Mouse (Mus musculus) lung, embryonic 14.5 days (tissue): ENCODE measurements around the gene Gm17359. TPM values are rescaled to one million over a fixed set of nuclear protein-coding genes. Genes with fewer than 3 reads are reported as not detected.

Experiments used
- ATAC-seq: fragments of 200-750 bp; cut with Nextera tagmentation; 2 replicates; pipeline ENCODE4 v1.8.0; 2017; ENCODE audit warnings: mild to moderate bottlenecking, moderate TSS enrichment, moderate library complexity; ENCODE audit not compliant: insufficient read depth
- DNase-seq: peaks from one replicate; pipeline ENCODE4 v3.0.0-alpha.2; 2015
- H3K27ac ChIP-seq: fragments of 300-500 bp; sonication (generic); 2 replicates; pipeline ENCODE4 v1.5.1; 2014; ENCODE audit warnings: low read depth, mild to moderate bottlenecking, moderate library complexity
- H3K27me3 ChIP-seq: fragments of 300-500 bp; sonication (generic); 2 replicates; pipeline ENCODE4 v1.6.1; 2014; ENCODE audit warnings: low read length, control low read depth; ENCODE audit not compliant: insufficient read depth
- H3K36me3 ChIP-seq: fragments of 300-500 bp; sonication (generic); 2 replicates; pipeline ENCODE4 v1.6.1; 2014; ENCODE audit warnings: control low read depth; ENCODE audit not compliant: insufficient read depth
- H3K4me1 ChIP-seq: fragments of 300-500 bp; sonication (generic); 2 replicates; pipeline ENCODE4 v1.6.1; 2014; ENCODE audit warnings: antibody characterized with exemption, control low read depth; ENCODE audit not compliant: insufficient read depth
- H3K4me2 ChIP-seq: fragments of 300-500 bp; sonication (generic); 2 replicates; pipeline ENCODE4 v1.6.1; 2014; ENCODE audit warnings: mild to moderate bottlenecking
- H3K4me3 ChIP-seq: fragments of 300-500 bp; sonication (generic); 2 replicates; pipeline ENCODE4 v1.5.1; 2014; ENCODE audit warnings: low read depth, low read length
- H3K9ac ChIP-seq: fragments of 300-500 bp; sonication (generic); 2 replicates; pipeline ENCODE4 v1.6.1; 2014
- H3K9me3 ChIP-seq: fragments of 300-500 bp; sonication (generic); 2 replicates; pipeline ENCODE4 v1.6.1; 2016; ENCODE audit warnings: low read depth, low read length, control low read depth
- CTCF ChIP-seq: IDR thresholded peaks from 2 replicates; pipeline ENCODE4 v1.5.1; 2016; ENCODE audit warnings: antibody characterized with exemption, low read depth
- WGBS: fragments of 180-500 bp; shearing (Covaris S2); extraction: QIAGEN DNeasy Blood & Tissue Kit; methylation state at CpG from one replicate; pipeline ENCODE4 v1.1.7; 2014; 5-methylcytosine and 5-hydroxymethylcytosine counted together
- polyA plus RNA-seq: library from polyadenylated mRNA; unstranded; fragments of >200 nt; fragmentation: Nextera tagmentation; extraction: Ambion mirVana; gene quantifications from 2 replicates; pipeline ENCODE4 v1.2.1, GENCODE M21; 2014

The Gm17359 gene
- polyA plus RNA-seq, 1 experiment from 2014 or later, result not detected

DNA sequence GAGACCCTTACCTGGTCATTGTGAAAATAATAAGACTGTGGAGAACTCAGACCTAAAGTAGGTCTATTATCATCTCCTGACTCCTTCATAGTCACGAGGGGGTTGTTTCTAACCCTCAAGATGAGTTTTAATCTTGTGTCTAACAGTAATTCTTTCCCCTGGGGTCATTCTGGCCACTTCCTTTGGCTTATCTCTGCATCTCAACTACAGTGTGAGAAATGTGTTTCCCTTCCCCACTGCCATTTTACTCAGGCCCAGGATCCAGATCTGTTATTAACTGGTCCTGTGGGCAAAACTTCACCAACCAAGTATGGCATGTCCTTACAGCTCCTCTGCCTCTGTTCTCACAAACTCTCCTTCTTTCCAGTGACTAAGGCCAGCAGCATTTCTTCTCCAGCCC is 12.8 kb downstream of the Gm17359 start:
- Histone ChIP-seq H3K4me1 (no peaks in the 10 kb centered on the region), H3K9ac (no peak overlapping the region), H3K27ac (no peak overlapping the region), H3K9me3 (0 out of 2 replicates have a peak, but pooled peaks cover 3% of the 10 kb centered on the region), H3K4me2 (no peak overlapping the region), H3K27me3 (no peaks in the 10 kb centered on the region), H3K36me3 (no peaks in the 10 kb centered on the region), H3K4me3 (no peak overlapping the region)
- TF ChIP-seq CTCF, result no peak
- WGBS, result 57% methylated on average over 1 of the region's 1 CpGs
- no peak for ATAC-seq
- no peak for DNase-seq

- H3K4me3 ChIP-seq, result no peak overlapping the region
- no peaks in the 10 kb centered on the region for H3K27me3 ChIP-seq
- ATAC-seq (no peak), DNase-seq (no peak)
- H3K27ac ChIP-seq, result no peak overlapping the region
- no peak overlapping the region for H3K4me2 ChIP-seq
- H3K9ac ChIP-seq, result no peak overlapping the region
- H3K9me3 ChIP-seq, result no peaks in the 10 kb centered on the region
- no peaks in the 10 kb centered on the region for H3K36me3 ChIP-seq
- H3K4me1 ChIP-seq, result no peaks in the 10 kb centered on the region
- WGBS, result 35% methylated on average over 4 of the region's 4 CpGs
- no peak for TF ChIP-seq CTCF
Measured at GRCm38 (mm10) chr3:79358721-79359120, 22.3 kb downstream of the Gm17359 start.

DNA sequence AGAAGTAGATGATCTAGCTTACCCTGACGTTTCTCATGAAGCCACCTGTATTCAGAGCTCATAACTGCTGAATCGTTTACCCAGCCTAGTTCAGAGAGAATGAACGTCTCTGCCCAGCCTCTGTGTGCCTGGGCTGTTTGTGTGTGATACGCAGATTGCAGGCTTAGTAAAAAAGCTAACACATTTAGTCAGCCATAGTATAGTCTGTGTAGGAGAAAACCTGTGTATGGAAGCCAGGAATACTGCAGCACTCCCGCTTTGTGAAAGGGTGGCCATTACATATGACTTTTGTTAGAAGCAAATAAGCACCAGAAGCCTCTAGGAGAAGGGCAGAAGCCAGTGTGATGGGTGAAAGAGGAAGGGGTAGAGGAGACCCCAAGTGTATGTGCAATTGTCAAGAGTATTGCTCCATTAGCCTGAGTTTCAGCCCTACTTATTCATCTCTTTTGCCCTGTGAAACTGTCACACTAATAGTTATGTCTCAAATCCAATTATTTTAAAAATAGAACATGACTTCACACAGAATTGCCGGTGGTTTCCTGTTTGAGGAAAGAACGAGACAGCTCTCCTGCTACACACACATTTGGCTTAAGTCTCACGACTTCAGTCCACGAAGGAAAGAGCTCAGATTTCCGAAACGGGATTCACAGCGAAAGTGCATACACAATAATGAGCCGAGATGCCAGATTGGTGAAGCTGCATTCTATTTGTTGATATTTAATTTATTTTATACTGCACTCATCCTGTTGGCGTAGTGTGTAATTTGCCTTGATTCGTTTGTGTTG is 24.0 kb downstream of the Gm17359 start:
- 54% methylated on average over 15 of the region's 15 CpGs for WGBS
- Histone ChIP-seq H3K27ac (no peak overlapping the region; the same call in 1 of the 2 replicates), H3K9me3 (no peaks in the 10 kb centered on the region), H3K4me2 (no peak overlapping the region), H3K9ac (no peak overlapping the region), H3K36me3 (no peaks in the 10 kb centered on the region), H3K4me3 (no peak overlapping the region), H3K4me1 (no peaks in the 10 kb centered on the region), H3K27me3 (no peaks in the 10 kb centered on the region)
- DNase-seq, result peak; percentile 61
- no peak for ATAC-seq
- TF ChIP-seq CTCF, result no peak

- Histone ChIP-seq H3K36me3 (no peaks in the 10 kb centered on the region), H3K4me3 (no peak overlapping the region), H3K9me3 (no peaks in the 10 kb centered on the region), H3K9ac (no peak overlapping the region), H3K4me1 (peaks cover 5% of the 10 kb centered on the region; the same call in 1 of the 2 replicates), H3K4me2 (no peak overlapping the region), H3K27ac (no peak overlapping the region), H3K27me3 (no peaks in the 10 kb centered on the region)
- ATAC-seq, result no peak
- 36% methylated on average over 8 of the region's 8 CpGs for WGBS
- DNase-seq, result peak; percentile 25
- TF ChIP-seq CTCF, result no peak
Measured at GRCm38 (mm10) chr3:79366098-79366497, 29.6 kb downstream of the Gm17359 start.

DNA sequence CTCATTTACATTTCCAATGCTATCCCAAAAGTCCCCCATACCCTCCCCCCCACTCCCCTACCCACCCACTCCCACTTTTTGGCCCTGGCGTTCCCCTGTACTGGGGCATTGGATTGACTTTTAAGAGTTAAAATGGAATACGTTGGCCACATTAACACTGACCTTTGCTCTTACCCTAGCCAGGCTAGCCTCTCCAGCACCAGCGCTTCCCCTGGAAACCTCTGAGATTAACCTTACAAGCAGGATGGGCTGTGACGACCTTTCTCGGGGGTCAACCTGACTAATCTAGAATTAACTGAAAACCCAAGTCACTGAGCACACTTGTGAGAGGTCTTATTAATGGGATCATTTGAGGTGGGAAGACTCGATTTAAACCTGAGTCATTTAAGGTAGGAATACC is 31.8 kb downstream of the Gm17359 start:
- H3K36me3 ChIP-seq, result no peaks in the 10 kb centered on the region
- H3K9me3 ChIP-seq, result no peaks in the 10 kb centered on the region
- ATAC-seq, result no peak
- peaks cover 5% of the 10 kb centered on the region; the same call in 1 of the 2 replicates for H3K4me1 ChIP-seq
- H3K4me3 ChIP-seq, result no peak overlapping the region
- H3K9ac ChIP-seq, result no peak overlapping the region
- no peak for DNase-seq
- WGBS, result 74% methylated on average over 6 of the region's 6 CpGs
- H3K27ac ChIP-seq, result no peak overlapping the region
- no peak overlapping the region for H3K4me2 ChIP-seq
- no peak for TF ChIP-seq CTCF
- H3K27me3 ChIP-seq, result no peaks in the 10 kb centered on the region

GRCm38 (mm10) chr3:79370385-79370929 is 34.0 kb downstream of the Gm17359 start:
- Histone ChIP-seq H3K4me3 (no peak overlapping the region), H3K9me3 (no peaks in the 10 kb centered on the region), H3K27ac (no peak overlapping the region), H3K36me3 (no peaks in the 10 kb centered on the region), H3K4me2 (no peak overlapping the region), H3K4me1 (peaks cover 5% of the 10 kb centered on the region; the same call in 1 of the 2 replicates), H3K9ac (no peak overlapping the region), H3K27me3 (no peaks in the 10 kb centered on the region)
- ATAC-seq (peak; percentile 81), DNase-seq (peak; percentile 82)
- WGBS, result 39% methylated on average over 4 of the region's 4 CpGs
- TF ChIP-seq CTCF, result no peak

DNA sequence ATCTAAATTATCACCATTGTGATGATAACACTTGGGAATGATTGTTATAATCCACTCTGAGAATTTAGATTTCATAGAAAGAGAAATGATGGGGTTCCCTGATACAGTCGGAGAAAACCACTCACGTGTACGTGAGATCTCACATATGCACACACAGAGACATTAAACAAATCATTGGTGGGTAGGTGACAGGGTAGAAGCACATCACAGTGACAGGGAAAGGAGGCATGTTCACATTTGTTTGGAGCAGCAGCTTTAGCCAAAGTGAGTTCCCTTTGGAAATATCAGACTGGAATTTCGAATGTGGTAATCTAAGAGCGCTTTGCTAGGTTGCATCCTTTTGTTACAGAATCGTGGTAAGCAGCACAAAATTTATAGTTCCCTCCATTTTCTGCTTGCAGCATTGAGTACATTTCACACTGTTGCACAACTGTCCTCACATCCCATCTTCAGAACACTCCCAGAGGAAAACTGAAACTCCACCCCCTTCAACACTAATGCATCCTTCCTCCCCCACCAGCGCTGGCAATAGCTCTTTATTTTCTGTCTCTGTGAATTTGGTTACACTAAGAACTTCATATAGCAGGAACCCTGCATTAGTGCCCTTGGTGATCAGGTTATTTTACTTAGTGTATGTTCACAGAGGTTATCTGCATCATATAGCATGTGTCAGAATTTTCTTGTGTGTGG is 35.2 kb downstream of the Gm17359 start:
- DNase-seq (peak; percentile 59), ATAC-seq (peak; percentile 69)
- no peak overlapping the region for H3K4me2 ChIP-seq
- H3K27ac ChIP-seq, result no peak overlapping the region
- H3K4me1 ChIP-seq, result peaks cover 5% of the 10 kb centered on the region; the same call in 1 of the 2 replicates
- 54% methylated on average over 7 of the region's 7 CpGs for WGBS
- H3K4me3 ChIP-seq, result no peak overlapping the region
- no peaks in the 10 kb centered on the region for H3K27me3 ChIP-seq
- H3K9me3 ChIP-seq, result no peaks in the 10 kb centered on the region
- H3K36me3 ChIP-seq, result no peaks in the 10 kb centered on the region
- no peak for TF ChIP-seq CTCF
- no peak overlapping the region for H3K9ac ChIP-seq
